Mouse (Mus musculus) gastrocnemius, postnatal 25 days (tissue): ENCODE data around the gene Cwc22. TPM values are rescaled to one million over a fixed set of nuclear protein-coding genes. Genes with fewer than 3 reads are reported as not detected.
A peak's percentile ranks its signal among the peaks of the same experiment; 100 is the strongest.
"Not testable (repeated sequence)": the region's sequence is repeated elsewhere in the genome, so short reads cannot be mapped to it uniquely, and the experiment has no call there.

Experiments
- DNase-seq: peaks from one replicate; pipeline ENCODE4 v3.0.0; 2022
- total RNA-seq, 2 experiments: library from RNA; stranded (reverse); gene quantifications; 1 replicate in 1 of 2; 2 replicates in 1 of 2; pipeline ENCODE4 v1.2.3; 2021

Cwc22 gene
- total RNA-seq, 2 experiments from 2014 or later, result 11.1 to 11.6 TPM

DNA sequence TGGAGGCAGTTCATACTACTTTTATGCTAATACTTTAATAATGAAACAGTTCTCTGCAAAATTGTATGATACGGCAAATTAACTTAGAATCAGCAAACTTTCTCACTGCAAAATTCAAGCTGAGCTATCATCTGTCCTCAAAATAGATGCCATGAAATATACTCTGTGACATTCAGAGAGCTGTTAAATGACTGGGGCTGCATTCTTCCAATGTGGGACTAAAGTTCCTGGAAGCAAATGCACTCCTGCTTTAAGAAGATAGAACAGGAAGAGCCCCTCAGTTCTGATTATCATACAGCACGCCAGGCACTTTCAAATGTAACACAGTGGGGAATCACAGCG, 48.6 kb downstream of the Cwc22 start:
- DNase-seq, result no peak

GRCm38 (mm10) chr2:77896843-77897557, 49.2 kb downstream of the Cwc22 start:
- peak; percentile 51 for DNase-seq

GRCm38 (mm10) chr2:77895906-77896570, 50.1 kb downstream of the Cwc22 start:
- not testable (repeated sequence) for DNase-seq

- no peak for DNase-seq
These were observed 51.3 kb downstream of the Cwc22 start for GRCm38 (mm10) chr2:77894896-77895295.

DNA sequence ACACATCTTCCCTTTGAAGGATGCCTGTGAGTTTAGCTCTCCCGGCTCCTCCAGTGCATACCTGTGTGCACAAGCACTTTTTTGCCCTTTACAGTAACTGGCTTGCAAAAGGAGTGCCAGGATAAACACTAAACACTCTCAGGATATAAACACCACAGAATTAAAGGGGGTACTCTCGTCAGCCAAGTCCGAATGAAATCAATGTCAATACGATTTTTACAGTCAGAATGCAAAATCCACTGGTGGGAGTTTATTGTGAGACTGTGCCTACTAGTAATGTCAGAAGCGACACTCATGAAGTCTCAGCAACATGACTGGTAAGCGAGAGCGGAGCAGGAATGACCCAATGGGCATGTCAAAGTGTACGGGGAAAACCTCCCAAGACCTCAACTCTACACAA, 52.7 kb downstream of the Cwc22 start:
- DNase-seq, result no peak

- no peak for DNase-seq
These were observed 53.6 kb downstream of the Cwc22 start for GRCm38 (mm10) chr2:77892573-77892972.

DNA sequence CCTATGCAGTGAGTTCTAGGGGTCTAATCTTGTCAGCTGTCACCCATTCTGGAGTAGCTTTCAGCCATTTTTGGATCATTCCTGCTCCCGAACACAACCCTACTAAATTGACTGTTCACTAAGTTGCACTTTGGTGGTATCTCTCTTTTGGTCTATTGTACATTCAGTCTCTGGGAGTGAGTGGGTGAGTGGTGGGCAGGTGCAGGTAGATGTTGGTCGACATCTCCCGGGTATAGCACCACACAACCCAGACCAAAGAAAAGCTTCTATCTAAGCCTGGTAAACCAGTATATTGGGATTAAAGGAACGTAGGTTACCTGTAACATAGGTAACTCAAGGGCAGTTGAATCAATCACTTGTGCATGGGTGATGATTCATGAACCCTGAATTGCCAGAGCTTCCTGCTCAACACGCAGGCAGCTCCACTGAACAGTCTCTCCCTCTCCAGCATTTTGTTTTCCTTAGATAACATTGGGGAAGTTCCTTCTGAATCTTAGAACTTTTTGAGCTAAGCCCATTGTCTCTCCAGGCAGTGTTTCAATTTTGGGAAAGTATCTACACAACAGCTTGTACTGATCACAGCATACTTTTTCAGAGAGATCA, 55.2 kb downstream of the Cwc22 start:
- DNase-seq, result no peak

- DNase-seq, result no peak
These were observed 56.2 kb downstream of the Cwc22 start for GRCm38 (mm10) chr2:77889949-77890348.

DNA sequence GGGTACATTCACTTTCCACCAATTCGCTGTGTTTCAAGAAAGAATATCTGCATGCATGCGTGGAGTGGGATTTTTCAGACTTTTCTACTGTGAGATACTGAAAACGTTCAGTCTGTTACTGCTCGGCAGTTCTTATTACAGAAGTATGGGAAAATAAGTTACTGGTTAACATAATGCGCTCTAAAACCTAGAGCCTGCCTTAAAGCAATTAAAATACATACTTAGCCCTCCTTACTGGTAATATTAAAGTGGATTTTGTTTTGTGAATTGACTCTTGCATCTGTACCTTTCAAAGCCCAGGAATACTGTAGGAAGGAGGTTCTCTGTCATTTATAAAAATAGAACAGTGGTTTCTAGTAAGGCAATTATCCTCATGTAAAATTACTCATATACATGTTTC, 56.8 kb downstream of the Cwc22 start:
- DNase-seq, result no peak

DNA sequence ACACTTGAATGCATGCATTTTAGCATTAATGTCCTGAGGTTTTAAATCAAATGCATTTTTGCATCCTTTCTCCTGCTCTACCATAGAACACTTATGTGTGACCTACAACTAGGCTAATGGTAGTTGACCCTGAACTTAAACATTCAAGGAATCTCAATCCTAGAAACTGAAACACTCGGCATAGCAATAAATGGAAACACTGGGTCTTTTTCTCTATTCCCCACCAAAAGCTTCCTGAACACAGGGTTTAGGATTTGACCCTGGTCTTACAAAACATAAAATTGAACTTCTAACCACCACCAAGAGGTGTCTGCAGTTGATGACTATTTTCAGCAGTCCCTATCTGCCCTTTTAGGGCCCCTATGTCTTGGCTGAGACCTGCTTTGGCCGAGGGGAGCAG, 57.3 kb downstream of the Cwc22 start:
- DNase-seq, result no peak

- DNase-seq, result no peak
These were observed 58.1 kb downstream of the Cwc22 start for GRCm38 (mm10) chr2:77888056-77888455.

- no peak for DNase-seq
These were observed 59.0 kb downstream of the Cwc22 start for GRCm38 (mm10) chr2:77887166-77887565.

- no peak for DNase-seq
These were observed 60.6 kb downstream of the Cwc22 start for GRCm38 (mm10) chr2:77885491-77886130.

- DNase-seq, result no peak
These were observed 61.1 kb downstream of the Cwc22 start for GRCm38 (mm10) chr2:77885036-77885435.

- no peak for DNase-seq
These were observed 61.7 kb downstream of the Cwc22 start for GRCm38 (mm10) chr2:77884491-77884890.

DNA sequence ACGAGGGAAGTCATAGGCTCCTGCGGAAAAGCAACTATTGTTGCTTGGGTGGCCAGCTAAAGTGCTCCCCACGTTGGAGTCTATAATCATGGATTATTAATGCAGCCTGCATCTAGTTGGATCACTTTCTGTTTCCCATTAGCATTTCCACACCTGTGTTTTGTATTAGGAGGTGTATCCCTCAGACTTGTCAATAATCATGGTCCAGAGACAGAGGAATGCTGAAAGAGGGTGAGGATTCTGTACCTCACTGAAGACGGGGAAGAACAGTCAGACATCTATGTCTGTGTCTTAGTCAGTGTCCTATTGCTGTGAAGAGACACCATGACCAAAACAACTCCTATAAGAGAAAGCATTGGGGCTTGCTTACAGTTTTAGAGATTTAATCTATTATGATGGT, 63.2 kb downstream of the Cwc22 start:
- no peak for DNase-seq

- no peak for DNase-seq
These were observed 64.6 kb downstream of the Cwc22 start for GRCm38 (mm10) chr2:77881301-77882199.

DNA sequence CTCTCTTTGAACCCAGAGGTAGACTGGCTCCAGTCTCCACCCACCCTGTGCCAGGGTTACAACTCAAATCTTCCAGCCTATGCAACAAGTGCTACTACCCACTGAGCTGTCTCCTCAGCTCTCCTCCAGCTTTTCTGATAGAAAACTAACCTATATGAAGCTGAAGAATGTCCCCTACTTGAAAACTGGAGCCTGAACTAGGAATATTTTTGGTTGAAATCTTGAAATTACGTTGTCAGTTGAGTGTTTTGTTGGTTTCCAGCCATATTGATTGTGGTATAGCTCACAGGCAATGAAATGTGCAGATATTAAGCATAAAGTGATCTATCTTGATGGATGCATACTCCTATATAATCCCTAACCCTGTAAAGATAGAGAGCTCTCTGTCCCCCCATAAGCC, 65.8 kb downstream of the Cwc22 start:
- no peak for DNase-seq

- DNase-seq, result no peak
These were observed 66.4 kb downstream of the Cwc22 start for GRCm38 (mm10) chr2:77879736-77880135.

GRCm38 (mm10) chr2:77877156-77877855, 68.9 kb downstream of the Cwc22 start:
- no peak for DNase-seq

DNA sequence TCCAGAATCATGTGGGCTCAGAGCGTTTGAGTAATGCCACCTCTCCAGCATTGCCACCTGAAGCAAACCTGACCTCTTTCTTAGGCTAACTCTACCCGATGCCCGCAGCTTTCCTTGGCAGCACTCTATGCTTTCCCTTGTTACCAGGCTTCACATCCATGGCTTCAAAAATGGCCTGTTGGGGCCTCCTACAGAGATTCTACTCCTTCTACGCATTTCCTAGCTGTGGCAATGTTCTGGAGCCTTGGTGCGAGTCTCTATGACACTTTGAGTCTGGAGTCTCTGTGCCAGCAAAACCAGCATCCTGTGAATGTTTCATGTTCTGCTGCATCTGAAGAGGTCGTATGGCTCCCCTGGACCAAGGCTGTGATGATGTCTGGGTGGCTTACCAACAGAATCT, 69.8 kb downstream of the Cwc22 start:
- DNase-seq, result no peak
